ENCODE assay signal across 18 mouse cellular contexts in the genomic region with DNA sequence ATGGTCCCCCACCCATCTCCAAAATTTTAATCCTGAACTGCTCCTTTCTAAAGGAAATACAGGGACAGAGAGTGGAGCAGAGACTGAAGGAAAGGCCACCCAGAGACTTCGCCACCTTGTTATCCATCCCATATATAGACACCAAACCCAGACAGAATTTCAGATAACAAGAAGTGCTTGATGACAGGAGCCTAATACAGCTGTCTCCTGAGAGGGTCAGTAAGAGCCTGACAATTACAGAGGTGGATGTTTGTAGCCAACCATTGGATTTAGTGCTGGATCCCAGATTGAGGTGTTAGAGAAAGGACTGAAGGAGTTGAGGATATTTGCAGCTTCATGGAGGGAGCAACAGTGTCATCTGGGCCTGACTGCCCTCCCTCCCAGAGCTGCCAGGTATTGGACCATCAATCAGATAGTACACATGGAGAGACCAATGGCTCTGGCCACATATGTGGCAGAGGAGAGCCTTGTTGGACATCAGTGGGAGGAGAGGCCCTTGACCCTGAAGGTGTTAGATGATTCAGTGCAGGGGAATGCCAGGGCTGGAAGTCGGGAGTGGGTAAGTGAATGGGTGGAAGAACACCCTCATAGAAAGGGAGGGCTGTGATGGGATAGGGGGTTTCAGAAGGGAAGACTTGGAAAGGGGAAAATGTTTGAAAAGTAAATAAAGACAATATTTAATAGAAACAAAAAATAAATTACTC.
"Had no signal": no experiment of that assay in that cellular context is flagged by ENCODE, and none has a peak within 500 bp of the region (broad histone marks: within the 10 kb centered on the region; RNA-seq: fewer than 3 reads in every experiment).

No protein-coding gene starts in this region.

- DNase-seq: kidney, adult 9 months; kidney, postnatal 36 days; layer of hippocampus, postnatal 36 days; liver, embryonic 13.5 days; lung, adult 2 months; lung, postnatal 14 days; lung, postnatal 4 days; retina, postnatal 1 day; right cerebral cortex, postnatal 25 days; spleen, adult 18-20 months; thymus, adult 18-20 months; thymus, postnatal 36 days had no signal

- H3K4me1 ChIP-seq: liver, embryonic 13.5 days; midbrain, embryonic 13.5 days; neural tube, embryonic 13.5 days had no signal

- H3K9ac ChIP-seq: liver, embryonic 13.5 days; midbrain, embryonic 13.5 days; neural tube, embryonic 13.5 days had no signal

- H3K27ac ChIP-seq: kidney, postnatal 0 days; left cerebral cortex, adult 2 months; liver, embryonic 13.5 days; midbrain, embryonic 13.5 days; neural tube, embryonic 13.5 days had no signal

- H3K36me3 ChIP-seq: liver, embryonic 13.5 days; midbrain, embryonic 13.5 days; neural tube, embryonic 13.5 days had no signal

- H3K27me3 ChIP-seq: liver, embryonic 13.5 days; midbrain, embryonic 13.5 days; neural tube, embryonic 13.5 days had no signal

- ATAC-seq: midbrain, embryonic 13.5 days; midbrain, embryonic 16.5 days had no signal

- H3K4me3 ChIP-seq: left cerebral cortex, adult 2 months; liver, embryonic 13.5 days; midbrain, embryonic 13.5 days; myocyte; neural tube, embryonic 13.5 days had no signal

- H3K9me3 ChIP-seq: liver, embryonic 13.5 days; midbrain, embryonic 13.5 days; neural tube, embryonic 13.5 days had no signal

- H3K4me2 ChIP-seq: liver, embryonic 13.5 days; midbrain, embryonic 13.5 days; neural tube, embryonic 13.5 days had no signal
